Mouse (Mus musculus): ENCODE results near the gene Etl4.

Gene Etl4

GRCm38 (mm10) chr2:20568456-20568855 is 658.9 kb downstream of the Etl4 start:
- DNase-seq (ENCODE audit: low spot score): no peak

DNA sequence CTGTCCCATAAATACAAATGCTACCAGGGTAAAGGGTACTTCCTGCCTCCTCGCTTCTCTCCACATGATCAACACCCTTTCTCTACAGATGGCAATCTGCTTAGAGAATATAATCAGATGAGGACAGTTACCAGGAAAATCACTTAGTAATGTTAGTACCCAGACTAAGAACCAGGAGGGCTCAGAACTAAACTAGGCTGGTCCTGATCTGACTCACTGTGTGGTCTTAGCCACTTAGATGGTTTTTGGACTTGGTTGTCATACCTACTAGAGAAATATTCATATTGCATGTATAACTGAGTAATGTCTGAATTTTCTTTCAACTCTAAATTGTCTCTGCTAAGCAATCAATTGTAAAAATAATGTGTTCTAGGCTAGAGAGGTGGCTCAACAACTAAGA is 662.4 kb downstream of the Etl4 start:
- no peak for DNase-seq (ENCODE audit: low spot score)

DNA sequence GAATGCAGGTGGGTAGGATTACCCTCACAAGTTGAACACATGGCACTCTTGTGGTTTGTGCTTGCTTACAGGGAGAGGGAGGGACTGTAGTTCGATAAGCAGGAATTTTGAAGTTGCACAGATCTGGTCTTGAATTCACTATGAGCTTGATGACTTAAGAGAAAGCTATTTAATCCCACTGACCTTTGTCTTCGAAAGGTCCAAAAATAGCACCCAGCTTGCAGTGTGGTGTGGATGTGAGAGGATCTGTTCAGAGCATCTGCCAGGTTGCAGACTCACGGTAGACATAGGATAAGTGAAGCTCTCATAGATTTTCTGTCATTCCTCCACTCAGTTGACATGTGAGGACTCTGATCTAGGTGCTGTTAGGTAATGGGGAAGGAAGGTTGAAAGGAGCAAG is 670.8 kb downstream of the Etl4 start:
- DNase-seq (ENCODE audit: low spot score): no peak

DNA sequence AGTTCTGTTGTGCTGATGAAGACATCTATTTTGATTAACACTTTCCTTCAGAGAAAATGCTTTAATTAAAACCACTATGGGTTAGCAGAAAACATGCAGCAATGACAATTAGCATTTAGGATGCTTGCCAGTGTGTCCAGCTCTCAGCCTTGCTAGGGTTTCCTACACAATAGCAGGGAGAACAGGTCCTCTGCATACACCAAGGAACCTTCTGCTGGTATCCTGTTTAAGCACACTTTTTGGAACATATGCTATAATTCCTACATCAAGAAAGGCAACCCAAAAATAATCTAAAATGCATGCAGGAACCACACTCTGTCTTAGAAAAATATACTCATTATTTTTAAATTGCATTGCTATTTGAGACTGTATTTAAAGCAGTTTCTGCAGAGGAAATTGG is 673.5 kb downstream of the Etl4 start:
- no peak for DNase-seq (ENCODE audit: low spot score)

- no peak for DNase-seq (ENCODE audit: low spot score)
Observed at GRCm38 (mm10) chr2:20583562-20584153, 674.1 kb downstream of the Etl4 start.

DNA sequence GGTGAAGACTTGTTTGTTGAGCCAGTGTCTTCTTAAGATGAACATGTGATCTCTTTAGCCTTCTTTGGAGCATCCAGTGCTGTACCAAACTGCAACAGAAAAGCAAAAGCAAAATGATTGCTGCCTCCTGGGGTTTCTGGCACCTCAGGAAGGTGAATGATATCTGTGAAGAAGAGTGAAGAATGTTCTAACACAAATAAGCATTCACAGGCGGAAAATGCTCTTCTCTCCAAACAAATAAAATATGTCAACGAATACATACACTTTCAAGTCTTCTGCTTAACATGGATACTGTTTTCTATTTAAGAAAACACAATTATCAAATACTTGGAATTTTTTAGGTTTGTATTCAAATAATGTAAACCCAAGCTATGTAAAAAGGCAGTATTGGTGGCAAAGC is 678.3 kb downstream of the Etl4 start:
- DNase-seq (ENCODE audit: low spot score): no peak

GRCm38 (mm10) chr2:20588631-20589030 is 679.1 kb downstream of the Etl4 start:
- DNase-seq (ENCODE audit: low spot score): no peak

DNA sequence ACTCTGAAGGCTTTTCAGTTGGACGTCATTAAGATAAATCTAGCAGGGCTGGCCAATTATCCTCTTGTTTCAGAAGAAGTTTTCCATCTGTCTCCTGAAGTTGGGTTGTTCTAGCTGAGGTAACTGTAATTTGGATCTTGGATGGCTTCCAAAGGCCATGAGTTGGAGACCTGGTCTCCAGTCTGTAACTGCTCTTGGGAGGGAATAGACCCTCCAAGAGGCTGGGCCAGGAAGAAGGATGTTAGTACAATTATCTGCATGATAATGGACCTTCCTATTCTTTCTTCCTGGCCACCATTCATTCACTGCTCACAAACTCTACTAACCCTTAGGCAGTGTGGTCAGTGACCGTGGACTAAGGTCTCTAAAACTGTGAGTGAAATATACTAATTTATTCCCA is 684.5 kb downstream of the Etl4 start:
- no peak for DNase-seq (ENCODE audit: low spot score)

- DNase-seq (ENCODE audit: low spot score): no peak
Observed at GRCm38 (mm10) chr2:20595000-20595399, 685.4 kb downstream of the Etl4 start.

DNA sequence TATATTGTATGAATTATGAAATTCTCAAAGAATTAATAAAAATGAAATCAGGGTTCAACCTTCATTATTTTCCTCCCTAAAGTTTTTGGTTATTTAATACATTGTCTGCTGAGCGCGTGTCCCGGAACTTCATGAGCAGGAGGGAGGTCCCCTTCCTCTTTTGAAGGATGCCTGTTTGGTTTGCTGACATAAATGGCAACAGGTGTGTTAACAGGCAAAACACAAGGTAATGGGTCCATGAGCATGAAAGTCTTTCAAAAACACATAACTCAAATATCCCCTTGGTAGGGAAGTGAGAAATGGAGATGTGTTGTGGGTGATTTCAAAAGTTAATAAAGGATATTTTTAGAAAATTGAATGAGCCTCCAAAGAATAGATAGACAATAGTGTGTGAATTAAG is 687.0 kb downstream of the Etl4 start:
- no peak for DNase-seq (ENCODE audit: low spot score)

- no peak for DNase-seq (ENCODE audit: low spot score)
Observed at GRCm38 (mm10) chr2:20597193-20597592, 687.6 kb downstream of the Etl4 start.

DNA sequence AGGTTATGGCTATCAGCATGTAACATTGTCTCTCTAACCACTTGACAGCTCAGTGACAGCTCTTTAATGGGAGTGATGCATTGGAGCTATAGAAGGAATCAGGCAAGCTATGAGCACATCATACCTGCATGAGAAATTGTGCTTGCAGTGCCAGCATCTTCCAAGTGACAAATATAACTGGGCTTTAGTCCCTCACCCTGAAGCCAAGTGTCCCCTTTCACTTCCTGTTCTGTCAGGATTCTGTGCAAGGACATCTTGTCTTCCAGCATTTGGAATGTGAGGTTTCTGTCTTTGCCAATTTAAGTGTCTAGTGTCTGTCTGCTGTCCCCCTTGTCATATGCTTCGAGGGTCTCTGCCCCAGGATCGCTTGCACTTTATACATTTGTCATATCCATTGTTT is 693.1 kb downstream of the Etl4 start:
- no peak for DNase-seq (ENCODE audit: low spot score)

DNA sequence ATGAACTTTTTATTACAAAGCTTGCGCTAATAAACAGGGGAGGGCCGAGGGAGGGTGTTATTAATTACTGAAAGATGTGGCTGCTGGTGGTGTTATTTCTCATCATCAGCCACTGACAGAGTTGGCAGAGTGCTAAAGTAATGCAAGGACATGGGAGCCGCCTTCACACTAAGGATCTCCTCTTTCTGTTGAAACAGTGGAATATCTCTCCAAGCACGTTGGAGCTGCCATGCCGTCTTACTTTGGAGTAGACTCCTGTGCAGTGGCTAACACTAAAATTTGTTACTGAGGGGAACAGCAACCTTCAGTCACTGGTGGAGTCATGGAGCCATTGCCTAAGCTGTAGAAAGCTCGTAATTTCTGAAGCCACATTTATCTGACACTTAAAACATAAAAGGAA is 694.0 kb downstream of the Etl4 start:
- no peak for DNase-seq (ENCODE audit: low spot score)

- no peak for DNase-seq (ENCODE audit: low spot score)
Observed at GRCm38 (mm10) chr2:20603991-20604390, 694.4 kb downstream of the Etl4 start.

DNA sequence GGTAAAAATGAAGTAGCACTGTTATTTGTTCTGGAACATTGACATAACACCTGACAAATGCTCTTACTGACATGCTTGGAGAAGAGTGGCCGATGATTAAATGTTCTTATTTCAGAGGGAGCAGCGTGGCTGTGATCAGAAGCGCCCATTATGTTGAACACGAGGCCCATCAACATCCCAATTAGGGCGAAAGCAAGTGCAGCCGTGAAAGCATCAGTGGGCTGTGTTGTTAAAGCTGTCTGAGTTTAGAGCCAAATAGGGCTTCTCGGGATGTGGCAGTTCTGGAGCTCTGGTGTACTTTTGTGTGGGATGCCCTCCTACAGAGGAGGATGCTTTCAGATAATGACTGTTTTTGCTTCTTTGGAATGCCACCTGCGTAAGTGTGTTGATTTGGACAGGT is 699.6 kb downstream of the Etl4 start:
- DNase-seq (ENCODE audit: low spot score): no peak

GRCm38 (mm10) chr2:20615948-20616347 is 706.4 kb downstream of the Etl4 start:
- peak; percentile 68 for DNase-seq (ENCODE audit: low spot score)

- no peak for DNase-seq (ENCODE audit: low spot score)
Observed at GRCm38 (mm10) chr2:20618396-20618795, 708.8 kb downstream of the Etl4 start.

- DNase-seq (ENCODE audit: low spot score): no peak
Observed at GRCm38 (mm10) chr2:20619881-20620280, 710.3 kb downstream of the Etl4 start.

DNA sequence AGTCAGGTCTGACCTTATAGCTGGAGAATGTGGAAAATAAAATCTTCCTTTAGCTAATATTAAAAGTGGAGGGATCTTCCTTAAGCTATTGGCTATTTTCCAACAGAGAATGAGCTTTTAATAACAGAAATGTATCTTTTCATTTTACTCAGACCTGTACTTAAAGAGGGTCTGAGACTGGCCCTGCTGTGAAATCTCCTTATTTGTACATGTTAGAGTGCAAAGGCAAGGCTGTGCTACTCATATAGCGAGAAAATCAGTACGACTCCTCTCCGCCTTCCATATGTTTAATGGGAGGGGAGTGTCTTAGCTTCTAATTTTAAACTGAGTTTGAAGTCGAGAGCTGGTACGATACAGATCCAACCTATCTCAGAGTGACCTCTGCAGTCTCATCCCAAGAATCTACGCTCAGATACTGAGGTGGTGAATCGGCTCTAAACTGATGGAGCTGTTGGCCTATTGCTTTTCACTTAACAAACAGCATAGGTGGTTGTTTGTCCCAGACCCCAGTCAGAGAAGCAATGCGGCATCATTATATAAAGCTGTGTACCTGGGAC is 719.7 kb downstream of the Etl4 start:
- DNase-seq (ENCODE audit: low spot score): no peak

DNA sequence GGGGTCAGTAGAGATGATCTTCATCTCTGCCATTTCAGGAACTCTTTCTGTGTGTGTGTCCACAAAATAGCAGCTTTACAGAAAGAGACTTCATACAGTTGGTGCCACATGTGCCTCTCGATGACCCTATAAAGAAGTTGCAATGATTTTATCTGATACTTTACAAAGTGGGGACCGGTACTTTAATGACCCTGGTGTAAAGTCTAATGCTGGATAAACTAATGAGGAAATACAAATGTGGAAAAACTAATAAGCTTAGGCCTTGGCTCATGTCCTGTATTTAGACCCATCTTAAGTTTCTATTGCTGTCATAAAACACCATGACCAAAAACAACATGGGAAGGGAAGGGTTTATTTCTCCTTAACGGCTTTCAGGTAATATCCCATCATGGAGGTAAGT is 729.0 kb downstream of the Etl4 start:
- no peak for DNase-seq (ENCODE audit: low spot score)

DNA sequence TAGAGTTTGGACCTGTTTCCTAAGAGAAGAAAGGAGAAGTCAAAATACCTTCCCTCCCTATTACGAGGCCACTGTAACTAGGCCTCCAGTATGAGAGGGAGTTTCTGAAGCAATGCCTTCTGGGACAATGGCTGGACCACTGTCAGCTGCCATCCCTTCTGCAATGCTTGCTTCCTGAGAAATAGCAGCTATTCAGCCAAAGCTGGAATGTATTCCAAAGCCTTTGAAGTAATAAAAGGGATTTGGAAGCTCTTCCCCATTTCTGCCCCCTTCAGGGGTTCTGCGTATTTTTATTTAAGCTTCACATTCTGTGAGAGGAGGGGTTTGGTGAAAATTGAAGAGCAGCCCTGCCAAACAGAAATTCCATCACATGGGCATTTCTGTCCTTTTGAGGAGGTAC is 730.1 kb downstream of the Etl4 start:
- no peak for DNase-seq (ENCODE audit: low spot score)

DNA sequence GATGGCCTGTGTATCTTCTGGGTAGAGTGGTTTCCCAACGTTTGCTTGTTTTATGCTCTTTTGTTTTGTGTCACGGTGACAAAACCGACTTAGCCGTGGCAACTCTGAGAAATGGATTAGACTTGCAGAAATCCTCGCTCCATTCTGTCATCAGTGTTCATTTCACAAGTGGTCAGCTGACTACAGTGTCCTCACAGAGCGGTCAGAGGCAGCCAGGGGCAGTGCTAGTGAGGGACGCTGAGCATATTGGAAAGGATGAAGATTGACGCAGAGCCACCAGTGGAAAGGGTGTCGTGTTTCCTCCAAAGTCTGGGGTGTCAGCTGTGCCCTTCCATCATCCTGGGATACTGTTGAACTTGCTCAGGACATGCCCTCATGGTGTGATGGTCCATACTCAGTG is 733.2 kb downstream of the Etl4 start:
- DNase-seq (ENCODE audit: low spot score): no peak

DNA sequence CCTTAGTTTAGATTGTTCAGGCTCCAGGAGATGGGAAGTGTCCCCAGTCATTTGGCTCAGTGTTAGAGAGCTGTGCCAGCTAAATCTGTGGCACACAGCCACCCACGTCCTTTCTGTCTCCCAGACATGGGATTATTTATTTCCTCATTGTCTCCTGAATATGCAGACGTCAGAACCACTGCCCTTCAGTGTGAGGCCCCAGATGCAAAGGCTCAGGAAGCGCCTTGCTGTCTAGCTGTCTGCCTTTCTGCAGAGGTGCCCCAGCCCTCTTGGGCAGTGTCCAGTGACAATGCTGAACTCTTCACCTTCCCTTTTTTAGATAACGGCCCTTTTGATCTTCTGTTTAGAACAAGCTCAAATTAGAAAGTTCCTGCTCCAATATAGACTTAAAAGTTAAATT is 740.2 kb downstream of the Etl4 start:
- peak; percentile 85 for DNase-seq (ENCODE audit: low spot score)

DNA sequence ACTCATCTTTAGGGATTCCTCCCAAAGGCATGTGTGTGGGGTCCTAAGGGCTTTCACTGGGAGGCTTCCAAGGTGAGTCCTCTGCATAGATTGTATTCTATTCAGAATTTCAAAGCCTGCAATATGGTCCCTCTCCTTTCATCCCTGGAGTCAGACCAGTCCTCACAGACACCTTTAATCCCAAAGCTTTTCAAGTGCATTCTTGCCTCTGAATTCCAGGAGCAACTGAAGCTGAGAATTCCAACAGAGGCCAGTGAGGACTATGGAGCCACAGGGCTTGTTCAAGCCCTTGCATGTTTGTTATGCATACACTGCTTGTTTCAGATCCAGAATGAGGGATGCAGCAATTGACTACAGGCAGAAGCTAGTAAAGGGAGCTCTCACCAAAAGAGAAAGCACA is 743.5 kb downstream of the Etl4 start:
- DNase-seq (ENCODE audit: low spot score): no peak

GRCm38 (mm10) chr2:20654058-20654457 is 744.5 kb downstream of the Etl4 start:
- no peak for DNase-seq (ENCODE audit: low spot score)
